Mouse (Mus musculus) ES-E14 (cell line): Measurements from ENCODE around the gene Sf3a2.

Source experiments
- MAFK ChIP-seq: IDR thresholded peaks from 2 replicates; pipeline ENCODE4 v1.6.1; 2014; ENCODE audit warnings: mild to moderate bottlenecking, low read depth, low read length, inconsistent platforms; ENCODE audit not compliant: insufficient read depth
- ZC3H11A ChIP-seq: IDR thresholded peaks from 2 replicates; pipeline ENCODE4 v1.6.1; 2012; ENCODE audit warnings: low read depth, mild to moderate bottlenecking, inconsistent platforms, low read length, borderline replicate concordance
- ZNF384 ChIP-seq: IDR thresholded peaks from 2 replicates; pipeline ENCODE4 v1.6.1; 2012; ENCODE audit warnings: low read depth, low read length, inconsistent platforms

DNA sequence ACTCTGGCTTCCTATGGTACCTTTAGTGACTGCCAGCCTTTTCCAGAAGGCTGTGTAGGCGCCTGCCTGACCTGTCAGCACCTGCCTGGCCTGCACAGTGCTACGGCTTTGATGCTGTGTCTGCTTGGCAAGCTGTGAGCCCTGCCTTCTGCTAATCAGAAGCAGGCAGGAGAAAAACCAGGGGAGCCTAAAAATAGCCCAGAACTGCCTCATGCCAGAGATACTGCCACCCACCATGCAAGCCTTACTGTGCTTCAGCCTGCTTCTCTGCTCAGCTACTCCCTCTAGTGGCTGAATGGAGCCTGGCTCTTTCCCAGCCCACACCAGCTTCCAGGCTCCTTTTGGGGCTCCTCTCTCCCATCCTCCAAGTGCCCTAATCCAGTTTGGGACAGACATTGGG lies 23.4 kb upstream of the Sf3a2 start:
- TF ChIP-seq ZC3H11A (no peak), ZNF384 (no peak), MAFK (no peak)
